Mouse (Mus musculus) stomach, embryonic 16.5 days (tissue): ENCODE results near the gene Serpinb6e. TPM values are rescaled to one million over a fixed set of nuclear protein-coding genes. Genes with fewer than 3 reads are reported as not detected.

Experiments
- ATAC-seq: fragments of 200-750 bp; cut with Nextera tagmentation; 2 replicates; pipeline ENCODE4 v1.8.0; 2017; ENCODE audit warnings: moderate number of reproducible peaks, moderate TSS enrichment; ENCODE audit not compliant: insufficient read depth, low FRiP score
- H3K27ac ChIP-seq: fragments of 300-500 bp; sonication (generic); 2 replicates; pipeline ENCODE4 v1.5.1; 2014; ENCODE audit warnings: low read length
- H3K27me3 ChIP-seq: fragments of 300-500 bp; sonication (generic); 2 replicates; pipeline ENCODE4 v1.6.1; 2014; ENCODE audit warnings: low read length, control low read depth, mixed read lengths; ENCODE audit not compliant: control insufficient read depth, insufficient read depth
- H3K36me3 ChIP-seq: fragments of 300-500 bp; sonication (generic); 2 replicates; pipeline ENCODE4 v1.6.1; 2014; ENCODE audit warnings: low read length; ENCODE audit not compliant: control insufficient read depth, insufficient read depth
- H3K4me1 ChIP-seq: fragments of 300-500 bp; sonication (generic); 2 replicates; pipeline ENCODE4 v1.6.1; 2014; ENCODE audit warnings: low read length, control low read depth, mixed read lengths; ENCODE audit not compliant: control insufficient read depth, insufficient read depth
- H3K4me2 ChIP-seq: fragments of 300-500 bp; sonication (generic); 2 replicates; pipeline ENCODE4 v1.6.1; 2014; ENCODE audit warnings: low read depth, low read length, mixed read lengths
- H3K4me3 ChIP-seq: fragments of 300-500 bp; sonication (generic); replicated peaks from 2 replicates; pipeline ENCODE4 v1.5.1; 2014; ENCODE audit warnings: mild to moderate bottlenecking, low read length
- H3K9ac ChIP-seq: fragments of 300-500 bp; sonication (generic); 2 replicates; pipeline ENCODE4 v1.6.1; 2014; ENCODE audit warnings: low read length
- H3K9me3 ChIP-seq: fragments of 300-500 bp; sonication (generic); replicated peaks from 2 replicates; pipeline ENCODE4 v1.6.1; 2016; ENCODE audit warnings: low read length, control low read depth; ENCODE audit not compliant: control insufficient read depth
- WGBS: fragments of 180-500 bp; shearing (Covaris S2); extraction: QIAGEN DNeasy Blood & Tissue Kit; methylation state at CpG from one replicate; pipeline ENCODE4 v1.1.7; 2014; 5-methylcytosine and 5-hydroxymethylcytosine counted together
- polyA plus RNA-seq: library from polyadenylated mRNA; unstranded; fragments of >200 nt; fragmentation: Nextera tagmentation; extraction: Ambion mirVana; gene quantifications from 2 replicates; pipeline ENCODE4 v1.2.1, GENCODE M21; 2015

Serpinb6e gene
- polyA plus RNA-seq, result not detected in 2 replicates

GRCm38 (mm10) chr13:33843308-33843707 lies at the start of gene Serpinb6e:
TSS of gene Serpinb6e (minus strand) at chr13:33843408.
- Histone ChIP-seq H3K4me2 (no peak within 1 kb of the TSS), H3K9me3 (no peaks in the 10 kb centered on the region), H3K4me3 (no peak within 1 kb of the TSS), H3K27ac (no peak within 1 kb of the TSS), H3K27me3 (no peaks in the 10 kb centered on the region), H3K36me3 (no peaks in the 10 kb centered on the region), H3K9ac (no peak within 1 kb of the TSS), H3K4me1 (no peaks in the 10 kb centered on the region)
- whole genome bisulfite sequencing, result 67% methylated on average over 1 of the region's 1 CpGs
- no peak for ATAC-seq

DNA sequence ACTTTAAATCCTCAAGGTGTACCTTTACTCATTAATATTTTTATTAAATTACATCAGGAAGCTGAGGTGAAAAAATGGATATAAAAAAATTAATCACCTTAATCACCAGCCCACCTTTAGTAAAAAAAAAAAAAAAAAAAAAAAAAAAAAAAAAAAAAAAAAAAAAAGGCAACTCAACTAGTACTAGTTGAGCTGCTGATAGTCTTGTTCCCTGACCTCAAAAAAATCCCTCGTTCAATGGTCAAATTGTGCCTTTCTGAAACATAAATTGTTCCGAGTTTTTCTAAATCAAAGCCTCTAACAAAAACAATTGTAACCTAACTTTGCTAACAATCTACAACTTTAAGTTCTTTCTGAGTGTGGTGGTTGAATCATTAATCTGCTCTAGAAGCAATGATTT lies 12.5 kb downstream of the Serpinb6e start:
- ATAC-seq, result no peak
- no peaks in the 10 kb centered on the region for H3K36me3 ChIP-seq
- no peaks in the 10 kb centered on the region for H3K9me3 ChIP-seq
- H3K27ac ChIP-seq, result no peak overlapping the region
- H3K4me3 ChIP-seq, result no peak overlapping the region
- H3K27me3 ChIP-seq, result no peaks in the 10 kb centered on the region
- H3K4me2 ChIP-seq, result no peak overlapping the region
- H3K4me1 ChIP-seq, result no peaks in the 10 kb centered on the region
- no peak overlapping the region for H3K9ac ChIP-seq
- WGBS, result 77% methylated on average over 2 of the region's 2 CpGs

DNA sequence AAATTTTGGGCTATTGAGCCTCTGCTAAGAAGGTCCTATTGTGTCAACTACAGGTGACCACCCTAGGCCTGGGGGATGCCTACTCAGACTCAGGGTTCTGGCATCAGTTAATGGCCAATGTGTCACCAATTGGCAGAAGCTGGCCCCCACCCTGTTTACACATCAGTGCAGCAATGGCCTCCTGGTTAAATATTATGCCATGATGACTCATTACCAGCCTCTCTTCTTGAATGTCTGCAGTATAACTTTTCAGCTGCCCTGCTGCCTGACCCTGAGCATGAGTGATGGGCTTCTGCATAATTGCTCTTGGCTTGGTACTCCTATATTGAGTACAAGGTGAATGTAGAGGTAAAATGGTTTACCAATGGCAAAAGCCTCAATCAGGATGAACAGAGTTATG lies 19.8 kb downstream of the Serpinb6e start:
- no peaks in the 10 kb centered on the region for H3K36me3 ChIP-seq
- H3K27ac ChIP-seq, result no peak overlapping the region
- no peaks in the 10 kb centered on the region; the same call in 1 of the 2 replicates for H3K9me3 ChIP-seq
- ATAC-seq, result no peak
- H3K9ac ChIP-seq, result no peak overlapping the region
- H3K4me2 ChIP-seq, result no peak overlapping the region
- no peak overlapping the region for H3K4me3 ChIP-seq
- H3K4me1 ChIP-seq, result no peaks in the 10 kb centered on the region
- H3K27me3 ChIP-seq, result no peaks in the 10 kb centered on the region

DNA sequence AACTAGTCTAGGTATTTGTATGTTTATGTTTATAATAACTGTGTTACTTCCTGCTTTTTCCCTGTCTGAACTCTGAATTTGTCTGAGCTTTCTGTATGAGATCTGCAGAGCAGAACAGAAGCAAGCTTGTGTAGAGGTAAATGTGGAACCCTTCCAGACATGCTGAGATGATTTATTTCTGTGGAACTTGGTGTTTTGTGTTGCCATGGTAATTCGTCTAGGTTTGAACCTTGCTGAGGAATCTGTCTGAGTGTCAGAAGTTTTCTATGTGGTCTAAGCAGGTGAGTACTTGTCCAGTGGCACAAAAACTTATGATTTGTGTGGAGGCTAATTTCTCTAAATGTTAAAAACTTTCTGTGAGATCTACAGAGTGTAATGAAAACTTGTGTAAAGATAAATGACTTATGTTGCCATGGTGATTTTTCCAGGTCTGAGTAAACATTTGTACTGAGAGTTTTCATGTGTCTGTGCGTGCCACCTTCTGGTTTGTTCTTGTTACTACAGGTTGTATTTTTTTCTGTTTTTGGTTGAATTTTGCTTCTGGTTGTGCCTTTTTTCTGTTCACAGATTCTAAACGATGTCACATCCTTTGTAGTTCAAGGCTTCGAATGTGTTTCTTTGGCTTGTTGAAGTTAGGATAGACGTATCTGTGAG lies 21.6 kb downstream of the Serpinb6e start:
- Histone ChIP-seq H3K27ac (no peak overlapping the region), H3K9ac (no peak overlapping the region), H3K9me3 (no peaks in the 10 kb centered on the region; the same call in 1 of the 2 replicates), H3K36me3 (no peaks in the 10 kb centered on the region), H3K4me3 (no peak overlapping the region), H3K4me2 (no peak overlapping the region), H3K27me3 (no peaks in the 10 kb centered on the region), H3K4me1 (no peaks in the 10 kb centered on the region)
- WGBS, result 77% methylated on average over 5 of the region's 5 CpGs
- no peak for ATAC-seq

Other genes starting within 250 kb of the Serpinb6e start
- gene Serpinb6d, start 182.0 kb downstream of the Serpinb6e start, polyA plus RNA-seq, result not detected in 2 replicates
- not detected in 2 replicates for gene Serpinb6c, start 62.3 kb upstream of the Serpinb6e start, polyA plus RNA-seq
- gene Nqo2, start 121.3 kb upstream of the Serpinb6e start, polyA plus RNA-seq, result 27.0 and 27.6 TPM in 2 replicates
- gene Ripk1, start 159.0 kb upstream of the Serpinb6e start, polyA plus RNA-seq, result 17.8 TPM in 2 replicates
- gene Serpinb6a, start 159.4 kb upstream of the Serpinb6e start, polyA plus RNA-seq, result 66.4 and 75.2 TPM in 2 replicates
- 48.9 and 49.8 TPM in 2 replicates for gene Bphl, start 194.2 kb upstream of the Serpinb6e start, polyA plus RNA-seq
- 221 and 243 TPM in 2 replicates for gene Tubb2a, start 234.6 kb upstream of the Serpinb6e start, polyA plus RNA-seq